Mouse (Mus musculus) adrenal gland, postnatal 25 days (tissue): Measurements from ENCODE around the gene Abcc3. TPM values are rescaled to one million over a fixed set of nuclear protein-coding genes. Genes with fewer than 3 reads are reported as not detected.

Experiments used
- DNase-seq: peaks from one replicate; pipeline ENCODE4 v3.0.0; 2021; ENCODE audit warnings: mixed read lengths
- total RNA-seq: library from RNA; stranded (reverse); gene quantifications from 2 replicates; pipeline ENCODE4 v1.2.3, GENCODE M21; 2021

The Abcc3 gene
- total RNA-seq, 1 experiment from 2014 or later, result 5.1 TPM

- DNase-seq, result no peak
These were observed 68.2 kb downstream of the Abcc3 start for GRCm38 (mm10) chr11:94324618-94325017.

GRCm38 (mm10) chr11:94323271-94323925, 69.4 kb downstream of the Abcc3 start:
- no peak for DNase-seq

GRCm38 (mm10) chr11:94322636-94323035, 70.2 kb downstream of the Abcc3 start:
- no peak for DNase-seq

- DNase-seq, result peak; percentile 96
These were observed 70.8 kb downstream of the Abcc3 start, which contains the start of gene Luc7l3 for GRCm38 (mm10) chr11:94321931-94322400. Gene Luc7l3, minus strand, starts transcription at chr11:94321988.

GRCm38 (mm10) chr11:94320969-94321930, 71.5 kb downstream of the Abcc3 start:
- DNase-seq, result peak; percentile 57

DNA sequence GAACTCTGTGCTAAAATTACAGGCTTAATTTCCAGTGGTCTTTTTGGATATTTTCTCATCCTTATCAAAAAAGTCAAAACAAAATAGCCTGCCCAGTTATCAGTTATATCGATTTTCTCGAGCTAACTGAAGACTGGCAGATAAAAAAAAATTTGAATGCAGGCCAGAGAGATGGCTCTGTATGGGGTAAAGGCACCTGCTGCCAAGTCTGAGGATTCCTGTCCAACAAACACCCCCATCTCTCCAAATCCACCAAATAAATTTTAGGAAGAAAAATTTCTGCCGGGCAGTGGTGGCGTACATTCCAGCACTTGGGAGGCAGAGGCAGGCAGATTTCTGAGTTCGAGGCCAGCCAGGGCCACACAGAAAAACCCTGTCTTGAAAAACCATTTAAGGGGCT, 74.7 kb downstream of the Abcc3 start:
- no peak for DNase-seq

DNA sequence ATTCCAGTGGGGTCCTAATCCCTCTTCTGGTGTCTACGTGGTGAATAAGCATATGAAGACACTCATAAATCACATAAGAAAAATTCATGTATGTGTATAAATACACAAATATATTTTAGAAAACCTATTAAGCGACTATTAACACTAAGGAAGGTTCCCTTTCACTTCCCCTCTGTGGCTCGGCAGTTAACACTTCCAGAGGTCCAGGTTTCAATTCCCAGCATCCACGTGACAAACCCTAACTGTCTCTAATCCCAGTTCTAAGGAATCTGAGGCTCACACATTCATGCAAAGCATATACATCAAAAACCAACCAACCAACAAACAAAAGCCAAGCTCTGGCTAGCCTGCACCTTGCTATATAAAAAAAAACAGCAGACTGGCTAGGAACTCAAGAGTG, 75.3 kb downstream of the Abcc3 start:
- no peak for DNase-seq

GRCm38 (mm10) chr11:94317014-94317413, 75.8 kb downstream of the Abcc3 start:
- DNase-seq, result no peak

DNA sequence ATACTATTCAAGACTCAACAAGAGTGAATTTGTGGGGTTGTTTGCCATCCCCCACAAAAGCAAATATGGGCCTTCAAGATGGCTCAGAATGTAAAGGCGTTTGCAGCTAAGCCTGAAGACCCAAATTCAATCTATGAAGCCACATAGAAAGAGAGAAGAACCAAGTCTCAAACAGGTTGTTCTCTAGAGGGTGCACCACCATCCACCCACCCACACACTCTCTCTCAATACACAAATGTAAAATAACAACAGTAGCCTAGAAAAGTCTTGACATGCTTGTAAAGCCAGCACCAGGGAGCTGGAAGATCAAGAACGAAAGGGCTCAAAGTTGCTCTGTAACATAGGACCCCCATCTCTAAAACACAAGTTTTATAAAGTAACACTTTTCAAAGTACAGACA, 76.3 kb downstream of the Abcc3 start:
- DNase-seq, result no peak

- no peak for DNase-seq
These were observed 77.5 kb downstream of the Abcc3 start for GRCm38 (mm10) chr11:94315308-94315707.

GRCm38 (mm10) chr11:94314098-94314652, 78.6 kb downstream of the Abcc3 start:
- DNase-seq, result no peak

GRCm38 (mm10) chr11:94312733-94313132, 80.1 kb downstream of the Abcc3 start:
- no peak for DNase-seq

DNA sequence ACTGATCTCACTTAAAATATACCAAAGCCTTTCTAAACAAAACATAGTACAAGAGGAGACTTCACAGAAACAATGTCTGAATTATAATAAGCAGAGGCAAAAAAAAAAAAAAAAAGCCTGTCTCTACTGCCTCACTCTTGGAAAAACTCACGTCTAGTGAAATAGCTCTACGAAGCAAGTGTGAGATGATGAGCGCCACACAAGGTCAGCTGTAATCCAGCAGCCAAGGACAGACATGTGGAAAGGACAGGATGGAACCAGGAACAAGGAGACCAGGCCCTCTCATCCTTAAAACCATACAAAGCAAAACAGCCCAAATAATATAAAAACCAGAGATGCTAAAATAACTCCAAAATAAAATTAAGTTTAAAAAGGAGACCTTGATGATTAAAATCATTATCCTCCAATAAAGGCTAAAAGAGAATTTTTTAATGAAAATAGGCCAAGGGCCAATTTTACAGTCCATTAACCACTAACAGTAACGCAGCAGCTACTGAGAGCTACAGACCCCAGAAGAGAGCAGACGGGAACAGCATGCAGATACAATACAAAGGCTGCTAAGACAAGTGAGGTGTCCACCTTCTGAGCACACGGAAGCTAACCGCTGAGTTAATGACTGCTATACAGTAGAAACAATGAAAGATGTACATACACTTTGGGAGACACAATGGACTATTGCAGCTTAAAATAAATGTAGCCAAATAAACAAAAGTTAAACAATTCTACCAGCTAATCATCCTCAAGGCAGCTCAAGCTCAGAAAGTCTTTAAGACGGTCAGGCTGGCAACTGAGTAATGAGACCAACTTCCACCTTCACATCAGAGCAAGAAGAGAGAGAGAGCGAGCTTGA, 97.6 kb downstream of the Abcc3 start:
- no peak for DNase-seq

Other genes starting within 250 kb of the Abcc3 start
- 245 and 267 TPM in 2 replicates for gene Tob1, start 181.5 kb downstream of the Abcc3 start, total RNA-seq
- 0.39 TPM in 1 of 2 replicates, not detected in the other for gene Wfikkn2, start 147.0 kb downstream of the Abcc3 start, total RNA-seq
- gene Gm21885, start 111.1 kb downstream of the Abcc3 start, total RNA-seq, result not detected in 2 replicates
- gene Luc7l3, start 71.0 kb downstream of the Abcc3 start, total RNA-seq, result 97.2 and 105 TPM in 2 replicates
- gene Ankrd40, start 65.0 kb downstream of the Abcc3 start, total RNA-seq, result 154 and 158 TPM in 2 replicates
- 0.24 and 1.0 TPM in 2 replicates for gene Cacna1g, start 81.2 kb upstream of the Abcc3 start, total RNA-seq
- gene Spata20, start 93.2 kb upstream of the Abcc3 start, total RNA-seq, result not detected in 2 replicates
- 14.6 and 18.7 TPM in 2 replicates for gene Epn3, start 107.0 kb upstream of the Abcc3 start, total RNA-seq
- gene Mycbpap, start 128.7 kb upstream of the Abcc3 start, total RNA-seq, result 5.9 and 8.5 TPM in 2 replicates
- 13.1 and 18.3 TPM in 2 replicates for gene Rsad1, start 156.3 kb upstream of the Abcc3 start, total RNA-seq
- gene Chad, start 172.1 kb upstream of the Abcc3 start, total RNA-seq, result not detected in 2 replicates
- 120 and 121 TPM in 2 replicates for gene Acsf2, start 208.9 kb upstream of the Abcc3 start, total RNA-seq
- gene Lrrc59, start 236.8 kb upstream of the Abcc3 start, total RNA-seq, result 90.9 and 112 TPM in 2 replicates